Mouse (Mus musculus) lung, postnatal 0 days (tissue): ENCODE measurements at regions not wholly inside any gene's neighbourhood (a gene's known extent, or its start where the extent isn't known, plus 50 kb on each side); places are given as distances from the start of the nearest gene placed in this dataset.

ENCODE experiments used
- ATAC-seq: fragments of 200-750 bp; cut with Nextera tagmentation; 2 replicates; pipeline ENCODE4 v1.8.0; 2017; ENCODE audit warnings: moderate library complexity
- DNase-seq: peaks from one replicate; pipeline ENCODE4 v3.0.0-alpha.2; 2016; ENCODE audit warnings: low spot score
- H3K27ac ChIP-seq: fragments of 300-500 bp; sonication (generic); 2 replicates; pipeline ENCODE4 v1.5.1; 2014; ENCODE audit warnings: antibody characterized with exemption, mild to moderate bottlenecking, low read length, mixed read lengths
- H3K27me3 ChIP-seq: fragments of 300-500 bp; sonication (generic); replicated peaks from 2 replicates; pipeline ENCODE4 v1.6.1; 2014; ENCODE audit warnings: low read length, mixed read lengths; ENCODE audit not compliant: insufficient read depth
- H3K36me3 ChIP-seq: fragments of 300-500 bp; sonication (generic); 2 replicates; pipeline ENCODE4 v1.6.1; 2014; ENCODE audit warnings: low read length, mixed read lengths; ENCODE audit not compliant: insufficient read depth
- H3K4me1 ChIP-seq: fragments of 300-500 bp; sonication (generic); 2 replicates; pipeline ENCODE4 v1.6.1; 2014; ENCODE audit warnings: antibody characterized with exemption, low read depth, low read length, mixed read lengths; ENCODE audit not compliant: insufficient read depth
- H3K4me2 ChIP-seq: fragments of 300-500 bp; sonication (generic); replicated peaks from 2 replicates; pipeline ENCODE4 v1.6.1; 2014; ENCODE audit warnings: low read depth, mild to moderate bottlenecking, low read length, moderate library complexity, mixed read lengths
- H3K4me3 ChIP-seq: fragments of 300-500 bp; sonication (generic); 2 replicates; pipeline ENCODE4 v1.5.1; 2014; ENCODE audit warnings: low read depth, low read length
- H3K9ac ChIP-seq: fragments of 300-500 bp; sonication (generic); replicated peaks from 2 replicates; pipeline ENCODE4 v1.6.1; 2014; ENCODE audit warnings: low read depth, mild to moderate bottlenecking
- H3K9me3 ChIP-seq: fragments of 300-500 bp; sonication (generic); 2 replicates; pipeline ENCODE4 v1.6.1; 2016; ENCODE audit warnings: low read length, mixed read lengths
- CTCF ChIP-seq: IDR thresholded peaks from 2 replicates; pipeline ENCODE4 v1.5.1; 2016; ENCODE audit warnings: antibody characterized with exemption, mild to moderate bottlenecking
- EP300 ChIP-seq: IDR thresholded peaks from 2 replicates; pipeline ENCODE4 v1.6.1; 2016; ENCODE audit warnings: antibody characterized with exemption, mild to moderate bottlenecking, control low read depth
- WGBS: fragments of 180-500 bp; shearing (Covaris S2); extraction: QIAGEN DNeasy Blood & Tissue Kit; methylation state at CpG from one replicate; pipeline ENCODE4 v1.1.7; 2014; 5-methylcytosine and 5-hydroxymethylcytosine counted together

- no peak for ATAC-seq
- H3K4me3 ChIP-seq = no peak overlapping the region
- H3K36me3 ChIP-seq = no peaks in the 10 kb centered on the region
- WGBS = 21% methylated on average over 8 of the region's 8 CpGs
- no peak overlapping the region for H3K27ac ChIP-seq
- no peak overlapping the region for H3K9ac ChIP-seq
- no peaks in the 10 kb centered on the region; the same call in 1 of the 2 replicates for H3K4me1 ChIP-seq
- no peaks in the 10 kb centered on the region for H3K9me3 ChIP-seq
- H3K4me2 ChIP-seq = no peak overlapping the region
- no peaks in the 10 kb centered on the region for H3K27me3 ChIP-seq
- no peak for DNase-seq
- TF ChIP-seq CTCF (no peak), EP300 (no peak)
Observed at GRCm38 (mm10) chr4:33737859-33738417, 186.5 kb upstream of the Cnr1 start.

- TF ChIP-seq CTCF = no peak
- TF ChIP-seq EP300 = peak; percentile 57
- 59% methylated on average over 8 of the region's 8 CpGs for WGBS
- no peaks in the 10 kb centered on the region for H3K9me3 ChIP-seq
- H3K36me3 ChIP-seq = no peaks in the 10 kb centered on the region
- DNase-seq (peak; percentile 83), ATAC-seq (peak; percentile 66)
- H3K4me1 ChIP-seq = no peaks in the 10 kb centered on the region; the same call in 1 of the 2 replicates
- no peaks in the 10 kb centered on the region for H3K27me3 ChIP-seq
- no peak overlapping the region for H3K4me2 ChIP-seq
- no peak overlapping the region for H3K27ac ChIP-seq
- H3K9ac ChIP-seq = no peak overlapping the region
- no peak overlapping the region for H3K4me3 ChIP-seq
Observed at GRCm38 (mm10) chr4:33739211-33739904, 185.0 kb upstream of the Cnr1 start.

- H3K27ac ChIP-seq = no peak overlapping the region
- H3K4me2 ChIP-seq = no peak overlapping the region
- TF ChIP-seq EP300 = no peak
- TF ChIP-seq CTCF = no peak
- DNase-seq (no peak), ATAC-seq (no peak)
- H3K9me3 ChIP-seq = no peaks in the 10 kb centered on the region
- WGBS = 80% methylated on average over 12 of the region's 12 CpGs
- no peaks in the 10 kb centered on the region for H3K36me3 ChIP-seq
- H3K4me3 ChIP-seq = no peak overlapping the region
- no peak overlapping the region for H3K9ac ChIP-seq
- no peaks in the 10 kb centered on the region; the same call in 1 of the 2 replicates for H3K4me1 ChIP-seq
- H3K27me3 ChIP-seq = no peaks in the 10 kb centered on the region
Observed at GRCm38 (mm10) chr4:33740982-33741381, 183.4 kb upstream of the Cnr1 start.

- Histone ChIP-seq H3K4me1 (no peaks in the 10 kb centered on the region), H3K4me2 (no peak overlapping the region), H3K4me3 (no peak overlapping the region), H3K9ac (no peak overlapping the region), H3K9me3 (no peaks in the 10 kb centered on the region), H3K27me3 (no peaks in the 10 kb centered on the region), H3K36me3 (no peaks in the 10 kb centered on the region), H3K27ac (no peak overlapping the region)
- DNase-seq = no peak
- no peak for ATAC-seq
- TF ChIP-seq EP300 = no peak
- TF ChIP-seq CTCF = no peak
- WGBS = 83% methylated on average over 3 of the region's 3 CpGs
Observed at GRCm38 (mm10) chr4:33745180-33745579, 179.2 kb upstream of the Cnr1 start.

GRCm38 (mm10) chr4:33747316-33747895 is 177.0 kb upstream of the Cnr1 start:
- H3K36me3 ChIP-seq = no peaks in the 10 kb centered on the region
- TF ChIP-seq EP300 (no peak), CTCF (no peak)
- peak; percentile 55 for DNase-seq
- 56% methylated on average over 5 of the region's 5 CpGs for WGBS
- no peak overlapping the region for H3K9ac ChIP-seq
- no peaks in the 10 kb centered on the region for H3K9me3 ChIP-seq
- H3K4me2 ChIP-seq = no peak overlapping the region
- H3K27me3 ChIP-seq = no peaks in the 10 kb centered on the region
- no peak overlapping the region for H3K27ac ChIP-seq
- H3K4me1 ChIP-seq = no peaks in the 10 kb centered on the region
- ATAC-seq = peak; percentile 43; the same call in 1 of the 2 replicates
- H3K4me3 ChIP-seq = no peak overlapping the region

GRCm38 (mm10) chr4:33767721-33768120 is 156.7 kb upstream of the Cnr1 start:
- Histone ChIP-seq H3K4me3 (no peak overlapping the region), H3K36me3 (no peaks in the 10 kb centered on the region), H3K27me3 (no peaks in the 10 kb centered on the region), H3K27ac (no peak overlapping the region), H3K9ac (no peak overlapping the region), H3K9me3 (no peaks in the 10 kb centered on the region), H3K4me2 (no peak overlapping the region), H3K4me1 (no peaks in the 10 kb centered on the region)
- WGBS = 50% methylated on average over 2 of the region's 2 CpGs
- no peak for DNase-seq
- ATAC-seq = no peak
- no peak for TF ChIP-seq EP300
- no peak for TF ChIP-seq CTCF
